Mouse (Mus musculus) heart, embryonic 12.5 days (tissue): ENCODE data around the gene Boc. TPM values are rescaled to one million over a fixed set of nuclear protein-coding genes. Genes with fewer than 3 reads are reported as not detected.

Experiments used
- ATAC-seq: fragments of 200-750 bp; cut with Nextera tagmentation; 2 replicates; pipeline ENCODE4 v1.8.0; 2017; ENCODE audit warnings: moderate TSS enrichment, moderate library complexity; ENCODE audit not compliant: insufficient number of reproducible peaks, low FRiP score
- H3K27ac ChIP-seq: fragments of 300-500 bp; sonication (generic); 2 replicates; pipeline ENCODE4 v1.5.1; 2016; ENCODE audit warnings: mild to moderate bottlenecking, moderate library complexity; ENCODE audit not compliant: poor library complexity, severe bottlenecking
- H3K27me3 ChIP-seq: fragments of 300-500 bp; sonication (generic); replicated peaks from 2 replicates; pipeline ENCODE4 v1.6.1; 2016; ENCODE audit warnings: mild to moderate bottlenecking, moderate library complexity
- H3K36me3 ChIP-seq: fragments of 300-500 bp; sonication (generic); 2 replicates; pipeline ENCODE4 v1.6.1; 2016; ENCODE audit warnings: mild to moderate bottlenecking, moderate library complexity
- H3K4me1 ChIP-seq: fragments of 300-500 bp; sonication (generic); replicated peaks from 2 replicates; pipeline ENCODE4 v1.6.1; 2016; ENCODE audit warnings: mild to moderate bottlenecking
- H3K4me2 ChIP-seq: fragments of 300-500 bp; sonication (generic); 2 replicates; pipeline ENCODE4 v1.6.1; 2016; ENCODE audit warnings: mild to moderate bottlenecking, moderate library complexity
- H3K4me3 ChIP-seq: fragments of 300-500 bp; sonication (generic); 2 replicates; pipeline ENCODE4 v1.5.1; 2016; ENCODE audit warnings: mild to moderate bottlenecking
- H3K9ac ChIP-seq: fragments of 300-500 bp; sonication (generic); 2 replicates; pipeline ENCODE4 v1.6.1; 2016; ENCODE audit warnings: mild to moderate bottlenecking, moderate library complexity
- H3K9me3 ChIP-seq: fragments of 300-500 bp; sonication (generic); replicated peaks from 2 replicates; pipeline ENCODE4 v1.6.1; 2016; ENCODE audit warnings: mild to moderate bottlenecking, moderate library complexity
- whole genome bisulfite sequencing: fragments of 180-500 bp; shearing (Covaris S2); methylation state at CpG from one replicate; pipeline ENCODE4 v1.1.7; 2016; 5-methylcytosine and 5-hydroxymethylcytosine counted together
- polyA plus RNA-seq: library from polyadenylated mRNA; unstranded; fragments of >200 nt; fragmentation: Nextera tagmentation; extraction: Ambion mirVana; gene quantifications from 2 replicates; pipeline ENCODE4 v1.2.1, GENCODE M21; 2016

Boc gene
- polyA plus RNA-seq, 1 experiment from 2014 or later = 7.9 TPM

- ATAC-seq = no peak
- Histone ChIP-seq H3K27me3 (no peaks in the 10 kb centered on the region), H3K4me3 (no peak overlapping the region), H3K9me3 (0 out of 2 replicates have a peak, but pooled peaks cover 4% of the 10 kb centered on the region), H3K4me1 (peaks cover 37% of the 10 kb centered on the region), H3K36me3 (peaks cover 4% of the 10 kb centered on the region; the same call in 1 of the 2 replicates), H3K9ac (no peak overlapping the region), H3K27ac (no peak overlapping the region), H3K4me2 (no peak overlapping the region)
- 48% methylated on average over 11 of the region's 11 CpGs for WGBS
Measured at GRCm38 (mm10) chr16:44527218-44527905, 31.3 kb downstream of the Boc start.

- no peak for ATAC-seq
- Histone ChIP-seq H3K4me2 (peak overlapping the region; percentile 33), H3K27ac (no peak overlapping the region), H3K9ac (no peak overlapping the region), H3K4me3 (no peak overlapping the region), H3K4me1 (peaks cover 37% of the 10 kb centered on the region), H3K36me3 (no peaks in the 10 kb centered on the region), H3K27me3 (no peaks in the 10 kb centered on the region), H3K9me3 (no peaks in the 10 kb centered on the region)
- 18% methylated on average over 12 of the region's 12 CpGs for WGBS
Measured at GRCm38 (mm10) chr16:44526689-44527088, 32.0 kb downstream of the Boc start.

- no peak for ATAC-seq
- H3K4me2 ChIP-seq = no peak overlapping the region
- 74% methylated on average over 1 of the region's 1 CpGs for WGBS
- H3K4me1 ChIP-seq = peaks cover 31% of the 10 kb centered on the region
- H3K9me3 ChIP-seq = no peaks in the 10 kb centered on the region
- no peaks in the 10 kb centered on the region for H3K27me3 ChIP-seq
- no peaks in the 10 kb centered on the region for H3K36me3 ChIP-seq
- no peak overlapping the region for H3K9ac ChIP-seq
- no peak overlapping the region for H3K4me3 ChIP-seq
- no peak overlapping the region for H3K27ac ChIP-seq
Measured at GRCm38 (mm10) chr16:44526044-44526443, 32.7 kb downstream of the Boc start.

GRCm38 (mm10) chr16:44523595-44523994 is 35.1 kb downstream of the Boc start:
- ATAC-seq = no peak
- Histone ChIP-seq H3K4me3 (no peak overlapping the region), H3K9ac (no peak overlapping the region), H3K4me2 (no peak overlapping the region), H3K27me3 (no peaks in the 10 kb centered on the region), H3K4me1 (peaks cover 16% of the 10 kb centered on the region), H3K9me3 (no peaks in the 10 kb centered on the region), H3K27ac (no peak overlapping the region), H3K36me3 (peaks cover 11% of the 10 kb centered on the region)
- WGBS = 66% methylated on average over 7 of the region's 7 CpGs

GRCm38 (mm10) chr16:44516498-44516897 is 42.2 kb downstream of the Boc start:
- no peaks in the 10 kb centered on the region for H3K4me1 ChIP-seq
- H3K4me3 ChIP-seq = no peak overlapping the region
- no peak for ATAC-seq
- no peaks in the 10 kb centered on the region for H3K27me3 ChIP-seq
- no peak overlapping the region for H3K27ac ChIP-seq
- no peak overlapping the region for H3K9ac ChIP-seq
- H3K9me3 ChIP-seq = 0 out of 2 replicates have a peak, but pooled peaks cover 4% of the 10 kb centered on the region
- H3K4me2 ChIP-seq = no peak overlapping the region
- WGBS = 69% methylated on average over 6 of the region's 6 CpGs
- H3K36me3 ChIP-seq = peaks cover 29% of the 10 kb centered on the region

- Histone ChIP-seq H3K9ac (no peak overlapping the region), H3K4me3 (no peak overlapping the region), H3K27ac (no peak overlapping the region), H3K36me3 (peaks cover 16% of the 10 kb centered on the region), H3K9me3 (0 out of 2 replicates have a peak, but pooled peaks cover 4% of the 10 kb centered on the region), H3K27me3 (no peaks in the 10 kb centered on the region), H3K4me1 (0 out of 2 replicates have a peak, but pooled peaks cover 6% of the 10 kb centered on the region), H3K4me2 (no peak overlapping the region)
- WGBS = 67% methylated on average over 13 of the region's 13 CpGs
- ATAC-seq = no peak
Measured at GRCm38 (mm10) chr16:44510521-44511213, 48.0 kb downstream of the Boc start.

GRCm38 (mm10) chr16:44509458-44510344 is 49.0 kb downstream of the Boc start:
- Histone ChIP-seq H3K36me3 (peaks cover 16% of the 10 kb centered on the region), H3K27ac (no peak overlapping the region), H3K4me3 (no peak overlapping the region), H3K27me3 (no peaks in the 10 kb centered on the region), H3K4me1 (0 out of 2 replicates have a peak, but pooled peaks cover 6% of the 10 kb centered on the region), H3K9me3 (peaks cover 9% of the 10 kb centered on the region; the same call in 1 of the 2 replicates), H3K9ac (no peak overlapping the region), H3K4me2 (no peak overlapping the region)
- WGBS = 63% methylated on average over 7 of the region's 7 CpGs
- ATAC-seq = no peak

GRCm38 (mm10) chr16:44508772-44509171 is 49.9 kb downstream of the Boc start:
- no peak for ATAC-seq
- H3K36me3 ChIP-seq = peaks cover 23% of the 10 kb centered on the region

GRCm38 (mm10) chr16:44508025-44508424 is 50.7 kb downstream of the Boc start:
- H3K9me3 ChIP-seq = peaks cover 15% of the 10 kb centered on the region; the same call in 1 of the 2 replicates
- H3K27ac ChIP-seq = no peak overlapping the region
- peaks cover 17% of the 10 kb centered on the region for H3K4me1 ChIP-seq
- 80% methylated on average over 5 of the region's 5 CpGs for WGBS
- no peak overlapping the region for H3K4me2 ChIP-seq
- H3K9ac ChIP-seq = no peak overlapping the region
- H3K4me3 ChIP-seq = no peak overlapping the region
- ATAC-seq = no peak
- peaks cover 27% of the 10 kb centered on the region for H3K36me3 ChIP-seq
- H3K27me3 ChIP-seq = no peaks in the 10 kb centered on the region

More at GRCm38 (mm10) chr16:44508772-44509171, 49.9 kb downstream of the Boc start:
- no peak overlapping the region for H3K27ac ChIP-seq
- no peak overlapping the region for H3K9ac ChIP-seq
- no peak overlapping the region for H3K4me3 ChIP-seq
- H3K9me3 ChIP-seq = peaks cover 15% of the 10 kb centered on the region; the same call in 1 of the 2 replicates
- H3K4me1 ChIP-seq = peaks cover 10% of the 10 kb centered on the region; the same call in 1 of the 2 replicates
- WGBS = 83% methylated on average over 13 of the region's 13 CpGs
- no peak overlapping the region for H3K4me2 ChIP-seq
- H3K27me3 ChIP-seq = no peaks in the 10 kb centered on the region

- 61% methylated on average over 10 of the region's 10 CpGs for WGBS
Measured at GRCm38 (mm10) chr16:44507027-44507929, 51.4 kb downstream of the Boc start.

More at GRCm38 (mm10) chr16:44507027-44507929, 51.4 kb downstream of the Boc start:
- peaks cover 25% of the 10 kb centered on the region for H3K36me3 ChIP-seq
- peaks cover 23% of the 10 kb centered on the region for H3K4me1 ChIP-seq
- no peak overlapping the region for H3K4me2 ChIP-seq
- peaks cover 15% of the 10 kb centered on the region; the same call in 1 of the 2 replicates for H3K9me3 ChIP-seq
- H3K27me3 ChIP-seq = no peaks in the 10 kb centered on the region
- no peak overlapping the region for H3K9ac ChIP-seq
- no peak overlapping the region for H3K27ac ChIP-seq
- H3K4me3 ChIP-seq = no peak overlapping the region
- ATAC-seq = no peak
